Mouse (Mus musculus): Measurements from ENCODE around the gene Slc40a1. TPM values are rescaled to one million over a fixed set of nuclear protein-coding genes. Genes with fewer than 3 reads are reported as not detected.

The Slc40a1 gene
- total and polyA plus RNA-seq, 2 experiments from 2014 or later = 15.7 to 26.6 TPM

DNA sequence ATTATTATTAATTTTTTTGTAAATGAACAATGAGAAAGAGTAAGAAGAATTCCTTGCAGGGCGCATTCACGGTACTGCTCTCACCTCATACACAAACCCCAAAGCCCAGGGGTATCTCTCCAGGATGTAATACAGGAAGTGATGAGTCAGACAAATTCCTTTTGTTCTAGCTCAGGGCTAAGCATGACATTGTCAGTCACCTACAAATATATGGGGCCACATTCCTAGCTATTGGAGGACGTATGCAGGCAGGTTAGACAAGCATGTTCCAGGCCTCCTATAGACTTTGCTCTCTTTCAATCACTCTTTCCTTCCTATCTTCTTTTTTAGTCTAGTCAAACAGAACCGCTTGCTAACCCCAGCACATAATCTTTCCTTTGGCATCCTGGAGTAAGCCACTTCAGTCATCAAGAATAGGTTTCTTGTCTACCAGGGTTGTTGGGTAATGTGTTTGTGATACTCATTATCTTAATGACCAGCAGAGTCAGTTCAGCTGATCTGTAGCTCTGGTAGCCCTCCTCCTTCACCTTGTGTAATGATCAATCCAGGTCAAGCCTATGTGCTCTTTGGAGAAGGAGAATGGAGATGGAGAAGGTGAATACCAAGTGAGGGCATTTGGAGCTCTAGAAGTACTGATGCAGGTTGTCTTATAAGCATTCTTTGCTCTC is 9.1 kb downstream of the Slc40a1 start:
- DNase-seq (ENCODE audit: low spot score) = no peak
- Histone ChIP-seq H3K4me1 (ENCODE audit: insufficient read depth, low read length) (no peaks in the 10 kb centered on the region), H3K27ac (no peak overlapping the region), H3K4me3 (ENCODE audit: low read length) (no peak overlapping the region), H3K9ac (replicated peaks; ENCODE audit: low read length) (no peak overlapping the region), H3K4me2 (ENCODE audit: low read depth, low read length) (no peak overlapping the region), H3K36me3 (ENCODE audit: insufficient read depth, low read length) (no peaks in the 10 kb centered on the region), H3K27me3 (ENCODE audit: insufficient read depth, low read length) (no peaks in the 10 kb centered on the region), H3K9me3 (ENCODE audit: low read length) (no peaks in the 10 kb centered on the region)
- TF ChIP-seq CTCF (IDR thresholded peaks at IDR 0.05; ENCODE audit: low read depth) = no peak
- ATAC-seq = no peak
- 90% methylated on average over 4 of the region's 4 CpGs for WGBS

DNA sequence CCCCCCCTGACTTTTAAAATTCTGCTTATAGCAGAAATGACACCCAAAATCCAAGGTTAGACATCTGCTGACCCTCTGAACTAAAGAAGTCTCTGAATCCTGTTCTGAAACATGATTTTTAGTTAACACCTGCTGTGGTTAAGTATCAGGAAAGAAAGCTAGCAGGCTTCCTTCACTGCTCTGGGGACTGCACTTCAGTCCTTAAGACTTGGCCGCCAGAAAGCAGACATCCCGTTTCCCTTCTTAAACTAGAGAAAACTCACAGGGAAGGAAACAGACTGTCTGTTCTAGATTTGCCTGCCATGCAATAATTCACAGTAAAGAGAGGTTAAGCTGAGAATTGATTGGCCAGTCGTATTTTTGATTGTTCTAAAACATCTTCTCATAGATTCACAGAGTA is 10.1 kb downstream of the Slc40a1 start:
- 83% methylated on average over 3 of the region's 3 CpGs for WGBS
- no peak for TF ChIP-seq CTCF (IDR thresholded peaks at IDR 0.05; ENCODE audit: low read depth)
- no peaks in the 10 kb centered on the region for H3K27me3 ChIP-seq (ENCODE audit: insufficient read depth, low read length)
- ATAC-seq (no peak), DNase-seq (ENCODE audit: low spot score) (no peak)
- H3K4me1 ChIP-seq (ENCODE audit: insufficient read depth, low read length) = no peaks in the 10 kb centered on the region
- H3K9me3 ChIP-seq (ENCODE audit: low read length) = no peaks in the 10 kb centered on the region
- H3K4me2 ChIP-seq (ENCODE audit: low read depth, low read length) = no peak overlapping the region
- no peak overlapping the region for H3K9ac ChIP-seq (replicated peaks; ENCODE audit: low read length)
- no peak overlapping the region for H3K4me3 ChIP-seq (ENCODE audit: low read length)
- no peak overlapping the region for H3K27ac ChIP-seq
- no peaks in the 10 kb centered on the region for H3K36me3 ChIP-seq (ENCODE audit: insufficient read depth, low read length)

DNA sequence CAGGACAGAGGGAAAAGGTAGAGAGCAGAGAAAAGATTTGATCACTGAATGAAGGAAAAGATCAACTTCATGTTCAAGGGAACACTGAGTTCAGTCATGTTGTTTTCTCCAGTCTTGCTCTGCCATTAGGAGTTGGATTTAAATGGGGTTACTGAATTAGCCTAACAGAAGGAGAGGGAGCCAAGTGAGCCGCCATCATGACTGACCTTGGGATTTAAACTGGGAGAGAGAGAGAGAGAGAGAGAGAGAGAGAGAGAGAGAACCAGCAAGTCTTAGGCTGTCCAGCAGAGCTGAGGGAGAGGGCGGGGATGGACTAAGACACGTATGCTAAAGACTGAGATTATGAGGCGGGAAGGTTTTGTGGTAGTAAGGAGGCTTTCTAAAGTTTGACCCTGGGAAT is 12.1 kb downstream of the Slc40a1 start:
- H3K9ac ChIP-seq (replicated peaks; ENCODE audit: low read length) = no peak overlapping the region
- no peaks in the 10 kb centered on the region for H3K4me1 ChIP-seq (ENCODE audit: insufficient read depth, low read length)
- no peaks in the 10 kb centered on the region for H3K36me3 ChIP-seq (ENCODE audit: insufficient read depth, low read length)
- WGBS = 88% methylated on average over 4 of the region's 4 CpGs
- no peak overlapping the region for H3K27ac ChIP-seq
- DNase-seq (ENCODE audit: low spot score) (no peak), ATAC-seq (no peak)
- H3K9me3 ChIP-seq (ENCODE audit: low read length) = no peaks in the 10 kb centered on the region
- TF ChIP-seq CTCF (IDR thresholded peaks at IDR 0.05; ENCODE audit: low read depth) = no peak
- H3K27me3 ChIP-seq (ENCODE audit: insufficient read depth, low read length) = no peaks in the 10 kb centered on the region
- no peak overlapping the region for H3K4me2 ChIP-seq (ENCODE audit: low read depth, low read length)
- no peak overlapping the region for H3K4me3 ChIP-seq (ENCODE audit: low read length)

DNA sequence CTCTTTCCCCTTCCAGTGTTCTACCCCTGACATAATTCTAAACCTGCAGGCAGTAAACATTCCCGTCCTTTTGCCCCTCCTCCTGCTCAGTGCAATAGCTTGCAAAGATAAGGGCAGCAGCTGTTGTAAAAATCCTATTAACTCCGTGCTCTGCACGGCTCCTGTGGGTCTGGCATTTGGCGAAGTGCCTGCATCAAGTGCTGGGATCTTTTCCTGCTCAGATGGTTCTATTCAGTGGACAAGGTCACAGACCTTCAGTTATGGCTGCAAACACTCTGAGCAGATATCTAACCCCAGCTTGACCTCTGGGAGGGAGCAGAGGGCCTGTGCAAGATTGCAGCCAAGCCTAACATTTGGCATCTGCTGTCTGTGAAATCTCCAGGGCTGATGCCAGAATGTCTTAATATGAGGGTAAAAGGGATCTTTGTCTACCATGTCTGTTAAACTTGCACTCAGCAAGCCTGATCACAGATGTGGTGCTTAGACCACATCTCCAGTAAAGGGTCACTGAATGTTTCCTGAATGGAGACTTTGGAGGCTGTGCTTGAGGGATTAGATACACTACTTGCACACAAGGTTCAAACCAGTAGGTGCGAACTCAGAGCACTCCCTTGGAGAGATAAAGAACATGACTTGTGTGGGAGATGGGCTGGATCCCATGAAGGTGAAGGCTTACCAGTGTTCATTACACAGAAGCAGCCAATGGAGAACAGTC is 21.1 kb downstream of the Slc40a1 start:
- Histone ChIP-seq H3K27ac (no peak overlapping the region), H3K27me3 (ENCODE audit: insufficient read depth, low read length) (no peaks in the 10 kb centered on the region), H3K4me1 (ENCODE audit: insufficient read depth, low read length) (no peaks in the 10 kb centered on the region), H3K4me3 (ENCODE audit: low read length) (no peak overlapping the region), H3K4me2 (ENCODE audit: low read depth, low read length) (no peak overlapping the region), H3K36me3 (ENCODE audit: insufficient read depth, low read length) (no peaks in the 10 kb centered on the region), H3K9ac (replicated peaks; ENCODE audit: low read length) (no peak overlapping the region), H3K9me3 (ENCODE audit: low read length) (no peaks in the 10 kb centered on the region)
- 19% methylated on average over 5 of the region's 5 CpGs for WGBS
- DNase-seq (ENCODE audit: low spot score) = peak; percentile 79
- peak; percentile 92 for ATAC-seq
- no peak for TF ChIP-seq CTCF (IDR thresholded peaks at IDR 0.05; ENCODE audit: low read depth)

DNA sequence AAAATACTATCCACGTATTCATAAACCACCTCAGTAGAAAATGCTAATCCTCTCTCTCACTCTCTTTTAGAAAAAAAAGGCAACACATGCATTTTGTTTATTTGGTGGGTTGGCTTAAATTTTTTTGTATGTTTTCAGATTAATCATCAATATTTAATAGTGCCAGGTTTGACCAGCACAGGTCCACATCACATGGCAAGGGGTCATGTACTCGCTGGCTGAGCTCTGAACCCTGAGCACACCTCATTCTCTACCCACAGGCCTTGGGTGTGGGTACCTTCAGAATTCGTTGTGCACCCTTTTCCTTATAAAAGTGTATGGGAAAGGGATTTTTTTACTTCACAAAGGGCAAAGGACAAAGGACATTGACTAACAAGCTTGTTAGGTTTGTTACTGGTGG is 22.2 kb downstream of the Slc40a1 start:
- no peak overlapping the region for H3K4me3 ChIP-seq (ENCODE audit: low read length)
- no peaks in the 10 kb centered on the region for H3K4me1 ChIP-seq (ENCODE audit: insufficient read depth, low read length)
- ATAC-seq = no peak
- H3K9ac ChIP-seq (replicated peaks; ENCODE audit: low read length) = no peak overlapping the region
- no peak overlapping the region for H3K27ac ChIP-seq
- no peaks in the 10 kb centered on the region for H3K9me3 ChIP-seq (ENCODE audit: low read length)
- no peak overlapping the region for H3K4me2 ChIP-seq (ENCODE audit: low read depth, low read length)
- H3K36me3 ChIP-seq (ENCODE audit: insufficient read depth, low read length) = no peaks in the 10 kb centered on the region
- WGBS = 81% methylated on average over 3 of the region's 3 CpGs
- H3K27me3 ChIP-seq (ENCODE audit: insufficient read depth, low read length) = no peaks in the 10 kb centered on the region
- no peak for TF ChIP-seq CTCF (IDR thresholded peaks at IDR 0.05; ENCODE audit: low read depth)
- no peak for DNase-seq (ENCODE audit: low spot score)

DNA sequence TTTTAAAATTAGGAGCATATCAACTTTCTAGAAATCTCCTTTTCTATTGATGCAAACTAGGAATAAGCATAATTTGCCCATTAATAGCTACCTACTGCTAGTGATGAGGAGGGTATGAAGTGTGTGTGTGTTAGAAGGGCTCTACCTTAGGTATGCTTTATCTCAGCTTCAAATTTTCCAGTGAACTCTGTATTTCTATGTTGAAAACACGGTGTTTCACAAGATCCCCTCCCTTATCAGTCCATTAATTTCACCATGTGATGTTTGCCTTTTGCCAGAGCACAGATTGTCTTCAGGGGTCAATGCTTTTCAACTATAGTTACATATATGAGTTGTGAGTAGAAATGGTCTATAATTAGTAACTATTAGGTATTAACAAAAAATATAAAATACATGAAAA is 28.3 kb downstream of the Slc40a1 start:
- no peaks in the 10 kb centered on the region for H3K27me3 ChIP-seq (ENCODE audit: insufficient read depth, low read length)
- H3K9me3 ChIP-seq (ENCODE audit: low read length) = no peaks in the 10 kb centered on the region
- no peak overlapping the region for H3K4me3 ChIP-seq (ENCODE audit: low read length)
- ATAC-seq = no peak
- H3K27ac ChIP-seq = no peak overlapping the region
- no peak for DNase-seq (ENCODE audit: low spot score)
- 67% methylated on average over 1 of the region's 1 CpGs for WGBS
- no peak overlapping the region for H3K9ac ChIP-seq (replicated peaks; ENCODE audit: low read length)
- no peak for TF ChIP-seq CTCF (IDR thresholded peaks at IDR 0.05; ENCODE audit: low read depth)
- H3K4me2 ChIP-seq (ENCODE audit: low read depth, low read length) = no peak overlapping the region
- no peaks in the 10 kb centered on the region for H3K4me1 ChIP-seq (ENCODE audit: insufficient read depth, low read length)
- no peaks in the 10 kb centered on the region for H3K36me3 ChIP-seq (ENCODE audit: insufficient read depth, low read length)

All from hindbrain, postnatal 0 days (tissue).